8 mouse cellular contexts compared by ENCODE assay signal in genomic region chr17:33916847-33917655, GRCm38 (mm10). TPM values are rescaled to one million over a fixed set of nuclear protein-coding genes. Genes with fewer than 3 reads are reported as not detected.
DNase-seq lines count a peak whose midpoint lies in the region; ATAC-seq and TF ChIP-seq lines count a peak whose summit lies in the region.

No protein-coding gene starts in this region.

- TF ChIP-seq POLR2A in lung, adult 2 months (IDR thresholded peaks at IDR 0.05; ENCODE audit: borderline replicate concordance, extremely low read depth, low read depth, low read length) = no peak

- H3K27me3 ChIP-seq in lung, embryonic 14.5 days (ENCODE audit: insufficient read depth, low read length) = no peaks in the 10 kb centered on the region
- 0 out of 2 replicates have a peak, but pooled peaks cover 2% of the 10 kb centered on the region for H3K27me3 ChIP-seq in embryonic facial prominence, embryonic 12.5 days
- no peaks in the 10 kb centered on the region; the same call in 1 of the 2 replicates for H3K27me3 ChIP-seq in hindbrain, embryonic 14.5 days (ENCODE audit: control insufficient read depth, insufficient read depth, low read length)
- peaks cover 18% of the 10 kb centered on the region for H3K27me3 ChIP-seq in midbrain, embryonic 10.5 days (ENCODE audit: low read depth, poor library complexity, severe bottlenecking)

- H3K9ac ChIP-seq in lung, embryonic 14.5 days = peak overlapping the region; percentile 62
- peak overlapping the region; percentile 40 for H3K9ac ChIP-seq in embryonic facial prominence, embryonic 12.5 days
- peak overlapping the region; percentile 61 for H3K9ac ChIP-seq in hindbrain, embryonic 14.5 days

- H3K4me3 ChIP-seq in lung, embryonic 14.5 days (ENCODE audit: low read depth, low read length) = peak overlapping the region; percentile 56
- no peak overlapping the region for H3K4me3 ChIP-seq in lung, adult 2 months (replicated peaks; ENCODE audit: extremely low read depth, low read depth, low read length)
- H3K4me3 ChIP-seq in embryonic facial prominence, embryonic 12.5 days = peak overlapping the region; percentile 51
- H3K4me3 ChIP-seq in hindbrain, embryonic 14.5 days (replicated peaks; ENCODE audit: low read length) = peak overlapping the region; percentile 51
- H3K4me3 ChIP-seq in midbrain, embryonic 10.5 days = peak overlapping the region; percentile 74

- H3K4me1 ChIP-seq in lung, embryonic 14.5 days (ENCODE audit: insufficient read depth) = peaks cover 5% of the 10 kb centered on the region; the same call in 1 of the 2 replicates
- peaks cover 12% of the 10 kb centered on the region for H3K4me1 ChIP-seq in lung, adult 2 months (ENCODE audit: control insufficient read depth, insufficient read depth, low read length)
- H3K4me1 ChIP-seq in embryonic facial prominence, embryonic 12.5 days = peaks cover 35% of the 10 kb centered on the region
- H3K4me1 ChIP-seq in hindbrain, embryonic 14.5 days (replicated peaks; ENCODE audit: control insufficient read depth, insufficient read depth, low read length) = peaks cover 23% of the 10 kb centered on the region
- peaks cover 70% of the 10 kb centered on the region for H3K4me1 ChIP-seq in midbrain, embryonic 10.5 days

- H3K27ac ChIP-seq in lung, embryonic 14.5 days (ENCODE audit: low read depth) = no peak overlapping the region
- H3K27ac ChIP-seq in embryonic facial prominence, embryonic 12.5 days = no peak overlapping the region
- H3K27ac ChIP-seq in hindbrain, embryonic 14.5 days = 0 out of 2 replicates have a peak overlapping the region, but pooled peaks have one; percentile 82
- 0 out of 2 replicates have a peak overlapping the region, but pooled peaks have one; percentile 97 for H3K27ac ChIP-seq in midbrain, embryonic 10.5 days (replicated peaks)

- ATAC-seq in lung, embryonic 14.5 days (ENCODE audit: insufficient read depth) = no peak
- no peak for ATAC-seq in embryonic facial prominence, embryonic 12.5 days (ENCODE audit: insufficient number of reproducible peaks, insufficient read depth, low FRiP score, low TSS enrichment)
- no peak for ATAC-seq in hindbrain, embryonic 14.5 days (ENCODE audit: low FRiP score)

- no peak for TF ChIP-seq CTCF in lung, embryonic 14.5 days (IDR thresholded peaks at IDR 0.05; ENCODE audit: low read depth)
- no peak for TF ChIP-seq CTCF in lung, adult 2 months (IDR thresholded peaks at IDR 0.05; ENCODE audit: insufficient read depth, low read length)

- no peak for DNase-seq in lung, embryonic 14.5 days
- DNase-seq in lung, adult 2 months = no peak
- no peak for DNase-seq in hindbrain, embryonic 14.5 days (ENCODE audit: low spot score)
- DNase-seq in midbrain, embryonic 10.5 days (ENCODE audit: low spot score) = no peak
- no peak for DNase-seq in layer of hippocampus, adult 9-11 months
- no peak for DNase-seq in B cell, adult 2 months
- DNase-seq in lung, postnatal 14 days = no peak

- WGBS in lung, embryonic 14.5 days = 73% methylated on average over 31 of the region's 31 CpGs
- 80% methylated on average over 31 of the region's 31 CpGs for WGBS in lung, adult 2 months
- 68% methylated on average over 31 of the region's 31 CpGs for WGBS in embryonic facial prominence, embryonic 12.5 days
- 76% methylated on average over 31 of the region's 31 CpGs for WGBS in hindbrain, embryonic 14.5 days
- WGBS in midbrain, embryonic 10.5 days = 75% methylated on average over 31 of the region's 31 CpGs

- H3K9me3 ChIP-seq in lung, embryonic 14.5 days (ENCODE audit: low read depth, low read length) = no peaks in the 10 kb centered on the region
- H3K9me3 ChIP-seq in embryonic facial prominence, embryonic 12.5 days = no peaks in the 10 kb centered on the region
- no peaks in the 10 kb centered on the region for H3K9me3 ChIP-seq in hindbrain, embryonic 14.5 days (ENCODE audit: control insufficient read depth, low read length)
- H3K9me3 ChIP-seq in midbrain, embryonic 10.5 days (replicated peaks) = no peaks in the 10 kb centered on the region

- H3K36me3 ChIP-seq in lung, embryonic 14.5 days (ENCODE audit: insufficient read depth) = peaks cover 46% of the 10 kb centered on the region
- peaks cover 37% of the 10 kb centered on the region for H3K36me3 ChIP-seq in embryonic facial prominence, embryonic 12.5 days
- peaks cover 27% of the 10 kb centered on the region for H3K36me3 ChIP-seq in hindbrain, embryonic 14.5 days (replicated peaks; ENCODE audit: control insufficient read depth, insufficient read depth)
- peaks cover 50% of the 10 kb centered on the region for H3K36me3 ChIP-seq in midbrain, embryonic 10.5 days

- H3K4me2 ChIP-seq in lung, embryonic 14.5 days = peak overlapping the region; percentile 72
- H3K4me2 ChIP-seq in embryonic facial prominence, embryonic 12.5 days (replicated peaks) = peak overlapping the region; percentile 54
- H3K4me2 ChIP-seq in hindbrain, embryonic 14.5 days (replicated peaks) = peak overlapping the region; percentile 64

RNA-seq across cellular contexts. Expression of gene Zbtb22, which starts 1.3 kb away (rescaled TPM):
- polyA plus RNA-seq in lung, embryonic 14.5 days (2014; fragmentation: Nextera tagmentation; extraction: Ambion mirVana) = 11.1 and 13.2 TPM in 2 replicates
- polyA plus RNA-seq in lung, adult 2 months (2012; rRNA removed) = 65.1 and 92.1 TPM in 2 replicates
- polyA plus RNA-seq in embryonic facial prominence, embryonic 12.5 days (2016; fragmentation: Nextera tagmentation; extraction: Ambion mirVana) = 21.6 and 21.9 TPM in 2 replicates
- polyA plus RNA-seq in hindbrain, embryonic 14.5 days (2014; fragmentation: Nextera tagmentation; extraction: Ambion mirVana) = 10.4 and 11.4 TPM in 2 replicates
- 23.5 and 24.1 TPM in 2 replicates for polyA plus RNA-seq in midbrain, embryonic 10.5 days (2016; fragmentation: Nextera tagmentation; extraction: Ambion mirVana)

RNA-seq across cellular contexts. Expression of gene Tapbp, which starts 1.4 kb away (rescaled TPM):
- 30.1 and 31.4 TPM in 2 replicates for polyA plus RNA-seq in lung, embryonic 14.5 days (2014; fragmentation: Nextera tagmentation; extraction: Ambion mirVana)
- polyA plus RNA-seq in lung, adult 2 months (2012; rRNA removed) = 225 and 249 TPM in 2 replicates
- polyA plus RNA-seq in embryonic facial prominence, embryonic 12.5 days (2016; fragmentation: Nextera tagmentation; extraction: Ambion mirVana) = 20.0 and 25.0 TPM in 2 replicates
- 24.9 and 29.6 TPM in 2 replicates for polyA plus RNA-seq in hindbrain, embryonic 14.5 days (2014; fragmentation: Nextera tagmentation; extraction: Ambion mirVana)
- polyA plus RNA-seq in midbrain, embryonic 10.5 days (2016; fragmentation: Nextera tagmentation; extraction: Ambion mirVana) = 14.9 and 17.3 TPM in 2 replicates

RNA-seq across cellular contexts. Expression of gene Daxx, which starts 7.8 kb away (rescaled TPM):
- 39.3 and 47.1 TPM in 2 replicates for polyA plus RNA-seq in lung, embryonic 14.5 days (2014; fragmentation: Nextera tagmentation; extraction: Ambion mirVana)
- polyA plus RNA-seq in lung, adult 2 months (2012; rRNA removed) = 33.7 and 35.9 TPM in 2 replicates
- polyA plus RNA-seq in embryonic facial prominence, embryonic 12.5 days (2016; fragmentation: Nextera tagmentation; extraction: Ambion mirVana) = 70.1 and 72.8 TPM in 2 replicates
- 39.2 and 43.2 TPM in 2 replicates for polyA plus RNA-seq in hindbrain, embryonic 14.5 days (2014; fragmentation: Nextera tagmentation; extraction: Ambion mirVana)
- 77.5 and 82.6 TPM in 2 replicates for polyA plus RNA-seq in midbrain, embryonic 10.5 days (2016; fragmentation: Nextera tagmentation; extraction: Ambion mirVana)

RNA-seq across cellular contexts. Expression of gene Platr17, which starts 12.1 kb away (rescaled TPM):
- 0.32 TPM in 1 of 2 replicates, not detected in the other for polyA plus RNA-seq in lung, embryonic 14.5 days (2014; fragmentation: Nextera tagmentation; extraction: Ambion mirVana)
- polyA plus RNA-seq in lung, adult 2 months (2012; rRNA removed) = 0.33 and 0.41 TPM in 2 replicates
- polyA plus RNA-seq in embryonic facial prominence, embryonic 12.5 days (2016; fragmentation: Nextera tagmentation; extraction: Ambion mirVana) = 0.35 and 0.38 TPM in 2 replicates
- polyA plus RNA-seq in hindbrain, embryonic 14.5 days (2014; fragmentation: Nextera tagmentation; extraction: Ambion mirVana) = 0.59 TPM in 1 of 2 replicates, not detected in the other
- polyA plus RNA-seq in midbrain, embryonic 10.5 days (2016; fragmentation: Nextera tagmentation; extraction: Ambion mirVana) = 0.30 TPM in 1 of 2 replicates, not detected in the other

RNA-seq across cellular contexts. Expression of gene Rgl2, which starts 12.3 kb away (rescaled TPM):
- 38.2 and 49.1 TPM in 2 replicates for polyA plus RNA-seq in lung, embryonic 14.5 days (2014; fragmentation: Nextera tagmentation; extraction: Ambion mirVana)
- 247 and 272 TPM in 2 replicates for polyA plus RNA-seq in lung, adult 2 months (2012; rRNA removed)
- polyA plus RNA-seq in embryonic facial prominence, embryonic 12.5 days (2016; fragmentation: Nextera tagmentation; extraction: Ambion mirVana) = 60.9 and 64.8 TPM in 2 replicates
- 47.7 and 49.2 TPM in 2 replicates for polyA plus RNA-seq in hindbrain, embryonic 14.5 days (2014; fragmentation: Nextera tagmentation; extraction: Ambion mirVana)
- 43.1 and 46.9 TPM in 2 replicates for polyA plus RNA-seq in midbrain, embryonic 10.5 days (2016; fragmentation: Nextera tagmentation; extraction: Ambion mirVana)

Comparison
In these comparisons a context has a peak if more than half of its experiments do, and no peak if none do; other contexts are left out.
1. H3K27ac ChIP-seq: peak in hindbrain, embryonic 14.5 days (single experiment) and midbrain, embryonic 10.5 days (single experiment); none in lung, embryonic 14.5 days (single experiment) and embryonic facial prominence, embryonic 12.5 days (single experiment).
2. Peak in every context shown above with its lines, with median percentiles within 50 percentile points of each other: H3K4me2 ChIP-seq and H3K9ac ChIP-seq.